Mouse (Mus musculus) ES-E14 (cell line): ENCODE data around the gene Slc5a2. TPM values are rescaled to one million over a fixed set of nuclear protein-coding genes. Genes with fewer than 3 reads are reported as not detected.

Experiments used
- DNase-seq: peaks from one replicate; pipeline ENCODE4 v3.0.0-alpha.2; 2013; ENCODE audit warnings: low read depth, low spot score
- H3K27ac ChIP-seq: 2 replicates; pipeline ENCODE4 v1.5.1; 2012; ENCODE audit warnings: low read depth, mild to moderate bottlenecking, low read length, moderate library complexity, mixed read lengths; ENCODE audit not compliant: poor library complexity, insufficient read depth, severe bottlenecking
- H3K36me3 ChIP-seq: 2 replicates; pipeline ENCODE4 v1.6.1; 2012; ENCODE audit warnings: mild to moderate bottlenecking, low read length, moderate library complexity, mixed read lengths; ENCODE audit not compliant: control insufficient read depth, poor library complexity, insufficient read depth, severe bottlenecking
- H3K4me1 ChIP-seq, 2 experiments: fragments of 150-350 bp in 1 of 2; sonication (generic) in 1 of 2; 2 replicates each; pipeline ENCODE4 v1.6.1; 2012; ENCODE audit warnings: low read length in 2 of 2, mild to moderate bottlenecking in 1 of 2, mixed read lengths in 1 of 2; ENCODE audit not compliant: control insufficient read depth in 2 of 2, insufficient read depth in 2 of 2, poor library complexity in 1 of 2
- H3K4me3 ChIP-seq, 2 experiments: fragments of 150-350 bp in 1 of 2; sonication (generic) in 1 of 2; 2 replicates each; pipeline ENCODE4 v1.5.1; 2012; ENCODE audit warnings: low read length in 2 of 2, low read depth in 1 of 2, mild to moderate bottlenecking in 1 of 2, mixed read lengths in 1 of 2; ENCODE audit not compliant: insufficient read depth in 1 of 2, poor library complexity in 1 of 2, severe bottlenecking in 1 of 2
- H3K9ac ChIP-seq: 2 replicates; pipeline ENCODE4 v1.6.1; 2012; ENCODE audit warnings: low read depth, mild to moderate bottlenecking, low read length, mixed read lengths; ENCODE audit not compliant: poor library complexity, insufficient read depth, severe bottlenecking
- H3K9me3 ChIP-seq: fragments of 150-350 bp; sonication (generic); 2 replicates; pipeline ENCODE4 v1.6.1; 2012; ENCODE audit warnings: low read depth, mild to moderate bottlenecking, low read length; ENCODE audit not compliant: control insufficient read depth, insufficient read depth
- CHD2 ChIP-seq: IDR thresholded peaks from 2 replicates; pipeline ENCODE4 v1.6.1; 2014; ENCODE audit warnings: mild to moderate bottlenecking, low read depth, low read length, inconsistent platforms
- HCFC1 ChIP-seq: IDR thresholded peaks from 2 replicates; pipeline ENCODE4 v1.6.1; 2012; ENCODE audit warnings: low read length, inconsistent platforms, borderline replicate concordance; ENCODE audit not compliant: insufficient read depth
- MAFK ChIP-seq: IDR thresholded peaks from 2 replicates; pipeline ENCODE4 v1.6.1; 2014; ENCODE audit warnings: mild to moderate bottlenecking, low read depth, low read length, inconsistent platforms; ENCODE audit not compliant: insufficient read depth
- ZC3H11A ChIP-seq: IDR thresholded peaks from 2 replicates; pipeline ENCODE4 v1.6.1; 2012; ENCODE audit warnings: low read depth, mild to moderate bottlenecking, inconsistent platforms, low read length, borderline replicate concordance
- ZNF384 ChIP-seq: IDR thresholded peaks from 2 replicates; pipeline ENCODE4 v1.6.1; 2012; ENCODE audit warnings: low read depth, low read length, inconsistent platforms
- in situ Hi-C, 2 experiments: fragments of 600-800 bp; cut with MboI; formaldehyde crosslinking; loops; one replicate each; pipeline ENCODE4 v1.15.1; 2025; ENCODE audit warnings: low sequenced_read_pairs in 2 of 2, inconsistent platforms in 1 of 2; ENCODE audit not compliant: unreplicated experiment in 2 of 2
- total RNA-seq: library from RNA; depleted of rRNA; stranded (reverse); fragments of 300-350 nt; gene quantifications from 2 replicates; pipeline ENCODE4 v1.2.3, GENCODE M21; 2012

Slc5a2 gene
- total RNA-seq, 1 experiment: 0.49 TPM

DNA sequence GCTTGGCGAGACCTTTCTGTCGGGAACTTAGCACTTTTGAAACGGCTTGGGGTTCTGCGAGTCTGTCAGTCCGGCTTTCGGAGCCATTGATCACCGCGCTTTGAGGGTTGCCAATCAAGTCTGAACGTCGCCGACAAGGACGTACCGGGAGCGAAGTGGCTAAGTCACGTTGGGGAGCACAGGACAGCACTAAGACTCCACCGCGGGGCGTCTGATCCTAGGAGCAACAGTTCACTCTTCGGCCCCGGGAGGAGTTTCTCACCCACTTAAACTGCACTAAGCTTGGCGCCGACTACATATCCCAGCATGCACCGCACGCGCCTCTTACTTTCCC is 27.9 kb upstream of the Slc5a2 start:
- H3K36me3 ChIP-seq: peaks cover 13% of the 10 kb centered on the region; the same call in 1 of the 2 replicates
- H3K9me3 ChIP-seq: no peaks in the 10 kb centered on the region
- no peak for DNase-seq
- peak overlapping the region; percentile 97 for H3K9ac ChIP-seq
- H3K27ac ChIP-seq: peak overlapping the region; percentile 97
- TF ChIP-seq MAFK (no peak), HCFC1 (no peak; the same call in 1 of the 2 replicates), CHD2 (no peak), ZC3H11A (no peak), ZNF384 (no peak)
- peak overlapping the region; percentile 88 to 89 for H3K4me3 ChIP-seq
- in situ Hi-C loops: no loop called here
- H3K4me1 ChIP-seq: peaks cover 0 to 2% of the 10 kb centered on the region in 2 experiments; a peak in 1 of 4 replicates

GRCm38 (mm10) chr7:128237927-128238778 is 27.3 kb upstream of the Slc5a2 start, which contains the start of gene 9130023H24Rik:
Gene 9130023H24Rik (minus strand): TSS chr7:128238031.
- TF ChIP-seq HCFC1 (peak; percentile 80; the same call in 1 of the 2 replicates), CHD2 (no peak), MAFK (0 out of 2 replicates have a peak, but pooled peaks have one; percentile 15), ZC3H11A (no peak), ZNF384 (no peak)

GRCm38 (mm10) chr7:128238991-128239390 is 26.5 kb upstream of the Slc5a2 start:
- TF ChIP-seq MAFK (no peak), ZNF384 (no peak), ZC3H11A (no peak), CHD2 (no peak), HCFC1 (no peak)
- Histone ChIP-seq H3K27ac (no peak overlapping the region; the same call in 1 of the 2 replicates), H3K9me3 (no peaks in the 10 kb centered on the region), H3K4me3 (peak overlapping the region; percentile 45 to 60; a peak in 3 of 4 replicates), H3K4me1 (peaks cover 0 to 2% of the 10 kb centered on the region in 2 experiments; a peak in 1 of 4 replicates), H3K9ac (peak overlapping the region; percentile 77; the same call in 1 of the 2 replicates), H3K36me3 (peaks cover 13% of the 10 kb centered on the region; the same call in 1 of the 2 replicates)
- in situ Hi-C loops: no loop called here
- DNase-seq: peak; percentile 50

More at GRCm38 (mm10) chr7:128237927-128238778, 27.3 kb upstream of the Slc5a2 start, which contains the start of gene 9130023H24Rik:
- H3K4me3 ChIP-seq: peak within 1 kb of the TSS; percentile 88 to 89
- H3K36me3 ChIP-seq: peaks cover 13% of the 10 kb centered on the region; the same call in 1 of the 2 replicates
- in situ Hi-C loops: no loop called here
- peaks cover 0 to 2% of the 10 kb centered on the region in 2 experiments; a peak in 1 of 4 replicates for H3K4me1 ChIP-seq
- peak; percentile 99 for DNase-seq
- no peaks in the 10 kb centered on the region for H3K9me3 ChIP-seq
- H3K9ac ChIP-seq: peak within 1 kb of the TSS; percentile 97
- H3K27ac ChIP-seq: peak within 1 kb of the TSS; percentile 97

DNA sequence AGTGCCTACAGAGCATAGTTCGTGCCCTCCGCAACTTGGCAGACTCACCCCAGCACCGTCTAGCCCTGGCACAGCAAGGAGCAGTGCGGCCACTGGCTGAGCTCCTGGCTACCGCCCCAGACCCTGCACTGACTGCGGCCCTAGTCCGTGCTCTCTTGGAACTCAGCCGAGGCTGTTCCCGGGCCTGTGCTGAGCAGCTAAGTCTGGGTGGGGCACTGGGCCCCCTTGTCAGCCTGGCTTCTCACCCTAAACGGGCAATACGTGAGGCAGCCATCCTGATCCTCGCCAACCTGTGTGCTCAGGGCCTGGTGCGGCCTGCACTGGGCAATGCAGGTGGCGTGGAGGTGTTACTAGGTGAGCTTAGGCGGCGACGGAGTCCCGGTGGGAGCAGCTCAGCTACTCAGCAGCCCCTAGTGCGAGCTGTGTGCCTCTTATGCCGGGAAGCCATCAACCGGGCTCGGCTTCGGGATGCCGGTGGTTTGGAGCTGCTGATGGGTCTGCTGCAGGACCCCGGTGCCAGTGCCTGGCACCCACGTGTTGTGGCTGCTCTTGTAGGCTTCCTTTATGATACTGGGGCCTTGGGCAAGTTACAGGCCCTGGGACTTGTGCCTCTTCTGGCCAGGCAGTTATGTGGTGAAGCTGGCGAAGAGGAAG is 25.2 kb upstream of the Slc5a2 start:
- Histone ChIP-seq H3K4me1 (peaks cover 0 to 4% of the 10 kb centered on the region in 2 experiments; a peak in 1 of 4 replicates), H3K9ac (no peak overlapping the region), H3K9me3 (no peaks in the 10 kb centered on the region), H3K36me3 (peaks cover 18% of the 10 kb centered on the region), H3K4me3 (no peak overlapping the region), H3K27ac (no peak overlapping the region)
- in situ Hi-C loops: no loop called here
- no peak for DNase-seq
- TF ChIP-seq MAFK (no peak), ZNF384 (no peak), CHD2 (no peak), ZC3H11A (no peak), HCFC1 (no peak)
